Mouse (Mus musculus) lung, embryonic 16.5 days (tissue): ENCODE measurements at regions not wholly inside any gene's neighbourhood (a gene's known extent, or its start where the extent isn't known, plus 50 kb on each side); places are given as distances from the start of the nearest gene placed in this dataset.

Experiments
- ATAC-seq: fragments of 200-750 bp; cut with Nextera tagmentation; 2 replicates; pipeline ENCODE4 v1.8.0; 2017; ENCODE audit warnings: low read depth, mild to moderate bottlenecking, moderate library complexity
- H3K27ac ChIP-seq: fragments of 300-500 bp; sonication (generic); 2 replicates; pipeline ENCODE4 v1.5.1; 2014; ENCODE audit warnings: mild to moderate bottlenecking, control low read depth, low read length
- H3K27me3 ChIP-seq: fragments of 300-500 bp; sonication (generic); 2 replicates; pipeline ENCODE4 v1.6.1; 2014; ENCODE audit warnings: low read depth, low read length, mixed read lengths; ENCODE audit not compliant: control insufficient read depth, insufficient read depth
- H3K36me3 ChIP-seq: fragments of 300-500 bp; sonication (generic); 2 replicates; pipeline ENCODE4 v1.6.1; 2014; ENCODE audit warnings: low read length; ENCODE audit not compliant: control insufficient read depth, insufficient read depth
- H3K4me1 ChIP-seq: fragments of 300-500 bp; sonication (generic); replicated peaks from 2 replicates; pipeline ENCODE4 v1.6.1; 2014; ENCODE audit warnings: low read length, mixed read lengths; ENCODE audit not compliant: control insufficient read depth, insufficient read depth
- H3K4me2 ChIP-seq: fragments of 300-500 bp; sonication (generic); 2 replicates; pipeline ENCODE4 v1.6.1; 2014; ENCODE audit warnings: low read depth, low read length, control low read depth
- H3K4me3 ChIP-seq: fragments of 300-500 bp; sonication (generic); 2 replicates; pipeline ENCODE4 v1.5.1; 2014; ENCODE audit warnings: mild to moderate bottlenecking, low read length, control low read depth
- H3K9ac ChIP-seq: fragments of 300-500 bp; sonication (generic); 2 replicates; pipeline ENCODE4 v1.6.1; 2014; ENCODE audit warnings: low read length, control low read depth
- H3K9me3 ChIP-seq: fragments of 300-500 bp; sonication (generic); 2 replicates; pipeline ENCODE4 v1.6.1; 2016; ENCODE audit warnings: low read length; ENCODE audit not compliant: control insufficient read depth
- WGBS: fragments of 180-500 bp; shearing (Covaris S2); extraction: QIAGEN DNeasy Blood & Tissue Kit; methylation state at CpG from one replicate; pipeline ENCODE4 v1.1.7; 2014; 5-methylcytosine and 5-hydroxymethylcytosine counted together

DNA sequence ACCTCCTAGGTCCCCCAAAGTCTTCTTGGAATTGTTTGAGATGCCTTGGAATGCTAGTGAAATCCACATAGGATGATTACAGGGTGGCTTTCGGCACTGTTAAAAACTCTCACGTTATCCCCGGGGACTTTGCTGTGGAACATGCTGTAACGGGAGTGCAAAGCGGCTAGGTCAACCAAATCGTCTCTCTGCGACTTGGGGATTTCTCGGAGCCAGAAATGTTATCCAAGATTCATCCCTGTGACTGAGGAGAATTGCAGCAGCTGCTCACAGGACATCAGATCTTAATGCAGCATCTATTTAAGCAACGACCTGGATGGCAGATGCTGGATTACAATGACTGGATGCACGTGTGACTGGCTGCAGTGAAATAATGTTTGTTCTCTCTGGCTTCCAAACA lies 470.7 kb upstream of the Mpdz start:
- H3K4me1 ChIP-seq, result no peaks in the 10 kb centered on the region
- no peaks in the 10 kb centered on the region for H3K36me3 ChIP-seq
- no peak overlapping the region for H3K4me2 ChIP-seq
- no peak overlapping the region for H3K4me3 ChIP-seq
- 67% methylated on average over 10 of the region's 10 CpGs for WGBS
- H3K9ac ChIP-seq, result no peak overlapping the region
- no peak for ATAC-seq
- no peaks in the 10 kb centered on the region for H3K9me3 ChIP-seq
- no peak overlapping the region for H3K27ac ChIP-seq
- H3K27me3 ChIP-seq, result no peaks in the 10 kb centered on the region

DNA sequence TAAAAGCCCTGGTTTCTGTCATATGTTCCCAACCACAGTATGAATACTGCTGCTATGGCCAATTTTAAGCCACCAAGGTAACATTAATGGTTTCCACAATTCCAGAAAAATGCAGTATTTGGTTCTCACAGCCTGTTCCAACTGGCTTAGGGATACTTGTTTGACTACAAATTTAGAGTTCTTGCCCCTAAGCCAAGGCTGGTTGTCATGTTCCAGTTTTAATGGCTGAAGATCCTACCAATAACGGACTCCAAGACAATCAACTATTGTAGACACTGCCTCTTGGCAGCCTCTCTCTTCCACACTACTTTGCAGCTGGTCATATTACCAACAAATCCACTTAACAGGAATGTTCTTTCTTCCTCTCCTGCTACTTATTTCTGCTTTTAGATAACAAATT lies 470.0 kb upstream of the Mpdz start:
- H3K9ac ChIP-seq, result no peak overlapping the region
- H3K27me3 ChIP-seq, result no peaks in the 10 kb centered on the region
- H3K27ac ChIP-seq, result no peak overlapping the region
- no peaks in the 10 kb centered on the region for H3K4me1 ChIP-seq
- H3K4me3 ChIP-seq, result no peak overlapping the region
- H3K9me3 ChIP-seq, result no peaks in the 10 kb centered on the region
- WGBS, result 70% methylated on average over 1 of the region's 1 CpGs
- no peaks in the 10 kb centered on the region for H3K36me3 ChIP-seq
- no peak overlapping the region for H3K4me2 ChIP-seq
- ATAC-seq, result no peak

DNA sequence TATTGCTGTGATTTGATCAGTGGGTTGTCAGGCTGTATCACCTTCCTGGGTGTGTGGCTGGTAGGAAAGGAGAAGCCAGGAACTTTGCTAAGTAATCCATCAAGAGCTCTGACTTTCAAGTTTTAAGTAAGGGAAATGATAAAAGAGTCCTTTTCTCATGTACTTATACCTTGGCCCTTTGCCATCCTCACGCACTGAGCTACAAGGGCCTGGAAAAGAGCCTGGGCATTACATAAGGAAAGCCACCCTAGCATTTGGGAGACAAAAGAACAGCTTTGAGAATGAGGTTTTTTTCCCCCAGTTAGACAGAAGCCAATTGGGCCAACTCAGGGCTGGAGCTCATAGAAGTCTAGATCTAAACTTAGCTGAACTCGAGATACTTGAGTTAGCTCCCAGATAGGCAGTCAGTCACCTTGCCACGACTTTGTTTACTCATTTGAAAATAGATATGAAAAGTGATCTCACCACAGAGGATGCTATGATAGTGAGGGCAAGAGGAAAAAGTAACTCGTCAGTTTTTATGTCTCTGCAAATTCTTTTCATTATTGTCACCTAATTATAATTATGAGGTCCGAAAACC lies 457.4 kb upstream of the Mpdz start:
- peaks cover 10% of the 10 kb centered on the region for H3K4me1 ChIP-seq
- H3K9me3 ChIP-seq, result peaks cover 3% of the 10 kb centered on the region
- H3K4me2 ChIP-seq, result no peak overlapping the region
- H3K4me3 ChIP-seq, result no peak overlapping the region
- ATAC-seq, result peak; percentile 87
- WGBS, result 25% methylated on average over 5 of the region's 5 CpGs
- no peaks in the 10 kb centered on the region for H3K36me3 ChIP-seq
- no peak overlapping the region for H3K9ac ChIP-seq
- H3K27ac ChIP-seq, result peak overlapping the region; percentile 19
- no peaks in the 10 kb centered on the region for H3K27me3 ChIP-seq

DNA sequence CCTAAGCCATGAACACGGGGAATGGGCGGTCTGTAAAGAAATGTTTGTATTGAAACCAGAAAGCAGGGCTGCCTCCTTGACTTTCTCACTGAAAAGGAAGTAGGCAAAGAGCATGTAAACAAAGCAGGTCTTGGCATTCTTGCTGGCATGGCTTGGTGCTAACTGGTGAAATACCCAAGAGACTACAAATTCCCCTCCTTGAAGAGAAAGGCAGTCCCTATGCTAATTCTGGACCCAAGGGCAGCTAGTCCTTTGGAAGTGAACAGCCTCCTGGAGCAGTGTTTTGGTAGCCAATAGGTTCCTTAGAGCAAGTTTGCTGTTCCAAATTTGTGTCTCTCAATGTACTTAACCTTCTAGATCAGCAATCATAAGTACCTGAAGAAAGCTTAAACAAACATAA lies 456.0 kb upstream of the Mpdz start:
- no peaks in the 10 kb centered on the region for H3K27me3 ChIP-seq
- H3K9ac ChIP-seq, result no peak overlapping the region
- peak overlapping the region; percentile 50 for H3K27ac ChIP-seq
- H3K36me3 ChIP-seq, result no peaks in the 10 kb centered on the region
- 64% methylated on average over 2 of the region's 2 CpGs for WGBS
- H3K4me1 ChIP-seq, result peaks cover 10% of the 10 kb centered on the region
- H3K4me3 ChIP-seq, result no peak overlapping the region
- no peak overlapping the region for H3K4me2 ChIP-seq
- peaks cover 3% of the 10 kb centered on the region for H3K9me3 ChIP-seq
- 0 out of 2 replicates have a peak, but pooled peaks have one; percentile 23 for ATAC-seq

DNA sequence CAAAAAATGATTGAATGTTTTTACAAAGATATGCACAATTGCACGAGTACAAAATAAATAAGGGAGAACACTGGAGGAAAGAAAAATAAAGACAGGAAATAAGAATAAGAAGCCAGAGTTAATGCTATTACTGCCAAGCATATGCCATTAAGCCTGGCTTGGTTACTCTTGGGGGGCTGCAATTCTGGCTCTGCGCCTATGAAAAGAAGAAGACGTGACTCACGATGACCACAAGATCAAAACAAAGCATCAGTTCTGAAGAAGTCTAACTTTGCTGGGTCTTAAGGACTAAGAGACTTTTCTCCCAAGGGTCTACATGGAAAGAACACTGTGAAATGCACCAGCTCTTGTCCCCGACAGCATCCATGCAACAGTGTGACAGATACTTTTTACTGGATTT lies 454.8 kb upstream of the Mpdz start:
- peaks cover 10% of the 10 kb centered on the region for H3K4me1 ChIP-seq
- no peak overlapping the region for H3K9ac ChIP-seq
- 60% methylated on average over 5 of the region's 5 CpGs for WGBS
- no peaks in the 10 kb centered on the region for H3K36me3 ChIP-seq
- H3K4me2 ChIP-seq, result no peak overlapping the region
- H3K4me3 ChIP-seq, result no peak overlapping the region
- peaks cover 3% of the 10 kb centered on the region for H3K9me3 ChIP-seq
- H3K27ac ChIP-seq, result no peak overlapping the region
- no peak for ATAC-seq
- H3K27me3 ChIP-seq, result no peaks in the 10 kb centered on the region

DNA sequence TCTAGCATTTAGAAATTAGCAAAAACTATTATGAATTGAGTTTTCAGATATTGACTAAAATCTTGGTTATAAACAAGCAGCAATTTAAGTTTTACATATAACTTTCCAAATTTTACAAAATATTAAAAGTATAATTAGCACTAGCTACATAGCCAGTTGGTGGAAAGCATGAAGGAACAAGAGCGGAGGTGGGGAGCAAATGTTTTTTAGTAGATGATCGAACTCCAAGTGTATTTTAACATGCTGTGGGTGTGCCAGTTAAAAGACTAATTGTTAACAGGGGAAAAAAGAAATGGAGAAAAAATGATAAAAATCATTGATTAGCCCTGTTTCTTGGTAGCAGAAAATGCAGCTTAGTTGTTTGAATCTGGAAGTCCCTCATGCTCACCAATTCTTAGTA lies 426.3 kb upstream of the Mpdz start:
- WGBS, result 91% methylated on average over 2 of the region's 2 CpGs

DNA sequence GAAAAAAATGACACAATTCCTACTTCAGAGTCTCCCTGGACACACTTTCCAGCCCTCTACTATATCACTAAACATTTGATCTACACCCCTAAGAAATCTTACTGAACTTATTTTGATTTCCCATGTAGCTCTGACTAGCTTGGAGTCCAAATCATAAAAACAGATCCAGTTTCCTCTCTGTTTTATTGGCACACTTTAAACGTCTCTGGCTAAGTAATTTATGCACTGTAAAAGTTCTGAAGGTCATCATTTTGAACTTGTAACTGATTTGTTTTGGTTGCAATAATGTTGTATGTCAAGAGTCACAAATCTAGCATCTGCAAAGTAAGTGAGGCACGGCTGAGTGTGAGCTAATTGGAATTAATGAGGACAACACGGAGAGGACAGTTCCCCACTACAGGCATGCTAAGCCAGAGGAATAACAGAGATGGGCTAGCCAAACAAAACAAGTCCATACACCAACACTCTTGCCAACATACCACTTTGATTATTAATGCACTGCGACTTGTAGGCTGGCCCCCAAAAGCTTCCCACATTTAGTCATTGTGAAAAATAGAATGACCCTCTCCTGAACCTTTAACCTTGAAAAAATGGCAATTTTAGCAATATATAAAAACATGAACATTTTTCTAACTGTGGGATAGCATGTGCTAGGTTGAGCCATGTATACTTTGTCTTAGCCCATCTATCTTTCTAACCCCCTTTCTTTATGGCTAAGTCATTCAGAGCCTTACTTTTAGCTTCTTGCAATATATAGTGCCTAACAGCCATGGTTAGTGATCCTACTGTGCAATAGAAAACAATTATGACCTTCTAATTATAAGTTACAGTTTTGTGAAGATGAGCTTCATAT lies 399.3 kb upstream of the Mpdz start:
- Histone ChIP-seq H3K27ac (peak overlapping the region; percentile 45), H3K36me3 (no peaks in the 10 kb centered on the region), H3K4me2 (no peak overlapping the region), H3K4me3 (no peak overlapping the region), H3K9me3 (no peaks in the 10 kb centered on the region), H3K4me1 (peaks cover 6% of the 10 kb centered on the region; the same call in 1 of the 2 replicates), H3K27me3 (no peaks in the 10 kb centered on the region), H3K9ac (no peak overlapping the region)
- ATAC-seq, result peak; percentile 97
- WGBS, result 40% methylated on average over 4 of the region's 4 CpGs

More for the DNA sequence above, 426.3 kb upstream of the Mpdz start:
- Histone ChIP-seq H3K9ac (no peak overlapping the region), H3K27me3 (no peaks in the 10 kb centered on the region), H3K36me3 (no peaks in the 10 kb centered on the region), H3K4me3 (no peak overlapping the region), H3K4me2 (no peak overlapping the region), H3K9me3 (no peaks in the 10 kb centered on the region), H3K27ac (no peak overlapping the region), H3K4me1 (no peaks in the 10 kb centered on the region)
- no peak for ATAC-seq

DNA sequence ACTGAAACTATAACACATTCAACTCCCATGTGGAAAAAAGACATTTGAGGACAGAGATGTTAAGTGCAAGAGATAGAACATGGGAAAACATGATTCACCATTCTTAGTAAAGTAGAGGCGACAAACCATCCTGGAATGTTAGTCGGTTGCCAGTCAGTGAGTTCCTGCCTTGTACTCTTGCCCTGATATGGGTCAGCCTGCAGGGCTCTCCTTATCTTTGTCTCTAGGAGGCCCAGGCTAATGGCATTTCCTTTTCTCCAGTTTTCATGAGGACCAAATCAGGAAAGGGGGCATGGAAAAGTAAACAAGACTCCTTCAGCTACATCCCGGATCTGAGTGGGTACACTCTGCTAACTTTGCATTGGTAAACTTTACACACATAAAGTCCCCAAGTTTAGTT lies 387.4 kb upstream of the Mpdz start:
- H3K9ac ChIP-seq, result no peak overlapping the region
- H3K27ac ChIP-seq, result 0 out of 2 replicates have a peak overlapping the region, but pooled peaks have one; percentile 39
- ATAC-seq, result peak; percentile 68; the same call in 1 of the 2 replicates

DNA sequence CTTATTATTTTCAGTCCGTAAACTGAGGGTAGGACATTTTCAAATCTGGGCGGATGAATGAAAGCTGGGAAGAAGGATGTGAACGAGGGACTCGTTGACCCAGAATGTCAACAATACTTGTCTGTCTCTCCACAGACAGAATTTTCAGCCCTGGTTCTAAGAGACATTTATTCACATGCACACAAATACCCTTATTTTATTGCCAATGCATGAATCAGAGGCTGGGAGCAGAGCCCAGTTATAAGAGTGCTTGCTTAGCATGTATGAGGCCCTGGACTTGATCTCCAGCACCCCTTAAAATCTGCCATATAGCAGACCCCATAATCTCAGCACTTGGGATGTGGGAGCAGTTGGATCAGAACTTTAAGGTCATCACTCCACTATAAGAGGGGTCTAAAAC lies 384.8 kb upstream of the Mpdz start:
- no peak overlapping the region for H3K9ac ChIP-seq
- no peak overlapping the region for H3K4me2 ChIP-seq
- H3K27me3 ChIP-seq, result no peaks in the 10 kb centered on the region
- H3K27ac ChIP-seq, result no peak overlapping the region
- peaks cover 3% of the 10 kb centered on the region; the same call in 1 of the 2 replicates for H3K4me1 ChIP-seq
- H3K36me3 ChIP-seq, result no peaks in the 10 kb centered on the region
- H3K9me3 ChIP-seq, result no peaks in the 10 kb centered on the region
- H3K4me3 ChIP-seq, result no peak overlapping the region
- no peak for ATAC-seq
- 71% methylated on average over 4 of the region's 4 CpGs for WGBS

More for the DNA sequence above, 387.4 kb upstream of the Mpdz start:
- no peaks in the 10 kb centered on the region for H3K9me3 ChIP-seq
- H3K4me1 ChIP-seq, result peaks cover 3% of the 10 kb centered on the region; the same call in 1 of the 2 replicates
- no peaks in the 10 kb centered on the region for H3K27me3 ChIP-seq
- H3K4me3 ChIP-seq, result no peak overlapping the region
- no peak overlapping the region for H3K4me2 ChIP-seq
- no peaks in the 10 kb centered on the region for H3K36me3 ChIP-seq
- 15% methylated on average over 3 of the region's 3 CpGs for WGBS
